Comparison of ENCODE assay signal across 10 mouse cellular contexts in the genomic region with DNA sequence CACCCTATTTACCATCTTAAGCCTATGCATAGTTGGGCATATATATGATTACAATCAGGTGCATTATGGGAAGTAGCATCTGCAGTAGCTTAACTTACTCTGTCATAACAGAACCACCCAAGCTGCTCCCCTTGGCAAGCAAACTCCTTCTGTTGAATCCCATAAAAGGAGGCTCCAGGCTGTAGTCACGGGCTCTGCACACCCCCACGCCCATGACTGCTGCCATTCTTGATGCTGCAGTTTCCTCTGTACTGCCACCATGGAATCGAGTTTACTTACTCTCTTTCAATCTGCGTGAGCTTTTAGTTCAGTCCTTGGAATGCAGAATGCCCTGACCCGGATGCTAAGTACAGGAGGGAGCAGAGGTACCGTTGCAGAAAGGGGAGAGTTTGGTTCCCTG.
DNase-seq lines count a peak whose midpoint lies in the region; ATAC-seq lines count a peak whose summit lies in the region.
"Had no signal": no experiment of that assay in that cellular context is flagged by ENCODE, and none has a peak within 500 bp of the region (broad histone marks: within the 10 kb centered on the region; RNA-seq: fewer than 3 reads in every experiment).

No protein-coding gene starts in this region.

- H3K9ac ChIP-seq in forebrain, embryonic 13.5 days, result no peak overlapping the region
- H3K9ac ChIP-seq in forebrain, embryonic 11.5 days (ENCODE audit: low read length), result no peak overlapping the region
- H3K9ac ChIP-seq: heart, embryonic 15.5 days had no signal

- H3K4me1 ChIP-seq in forebrain, embryonic 13.5 days, result peaks cover 15% of the 10 kb centered on the region
- H3K4me1 ChIP-seq in forebrain, embryonic 11.5 days (replicated peaks; ENCODE audit: control insufficient read depth, insufficient read depth, low read length), result no peaks in the 10 kb centered on the region
- H3K4me1 ChIP-seq: heart, embryonic 15.5 days had no signal

- peak; percentile 62; the same call in 1 of the 2 replicates for ATAC-seq in forebrain, embryonic 13.5 days
- no peak for ATAC-seq in forebrain, embryonic 11.5 days (replicated peaks; ENCODE audit: low FRiP score)
- ATAC-seq in megakaryocyte, adult 5-6 weeks (ENCODE audit: poor library complexity, severe bottlenecking), result no peak
- no peak for ATAC-seq in CD4-positive, CD25-positive, alpha-beta regulatory T cell, adult 4 months

- H3K9me3 ChIP-seq in forebrain, embryonic 13.5 days (replicated peaks), result no peaks in the 10 kb centered on the region
- H3K9me3 ChIP-seq in forebrain, embryonic 11.5 days (ENCODE audit: control insufficient read depth, low read length), result no peaks in the 10 kb centered on the region
- H3K9me3 ChIP-seq: heart, embryonic 15.5 days had no signal

- no peak overlapping the region for H3K27ac ChIP-seq in forebrain, embryonic 13.5 days
- no peak overlapping the region for H3K27ac ChIP-seq in forebrain, embryonic 11.5 days (ENCODE audit: low read depth, low read length)
- H3K27ac ChIP-seq: heart, embryonic 15.5 days had no signal

- 69% methylated on average over 6 of the region's 6 CpGs for WGBS in forebrain, embryonic 13.5 days
- 77% methylated on average over 6 of the region's 6 CpGs for WGBS in forebrain, embryonic 11.5 days

- H3K4me3 ChIP-seq in forebrain, embryonic 13.5 days, result no peak overlapping the region
- no peak overlapping the region for H3K4me3 ChIP-seq in forebrain, embryonic 11.5 days (ENCODE audit: low read depth, low read length)
- H3K4me3 ChIP-seq: heart, embryonic 15.5 days had no signal

- DNase-seq in forebrain, embryonic 11.5 days (ENCODE audit: low spot score), result no peak
- peak; percentile 82 for DNase-seq in brain, adult 2 months (ENCODE audit: low read depth, low spot score)
- DNase-seq in layer of hippocampus, adult 9-10 months (ENCODE audit: low spot score), result peak; percentile 36
- peak; percentile 75 to 85 for DNase-seq in right cerebral cortex, postnatal 10 days (ENCODE audit: low spot score in 2 of 2)
- DNase-seq in spleen, postnatal 14 days (ENCODE audit: low spot score in 2 of 2), result no peak
- DNase-seq: thymus, adult 2 months had no signal

- no peaks in the 10 kb centered on the region for H3K27me3 ChIP-seq in forebrain, embryonic 13.5 days
- H3K27me3 ChIP-seq in forebrain, embryonic 11.5 days (ENCODE audit: control insufficient read depth, insufficient read depth, low read length), result no peaks in the 10 kb centered on the region
- H3K27me3 ChIP-seq: heart, embryonic 15.5 days had no signal

- H3K36me3 ChIP-seq in forebrain, embryonic 13.5 days (ENCODE audit: poor library complexity, severe bottlenecking), result no peaks in the 10 kb centered on the region
- no peaks in the 10 kb centered on the region for H3K36me3 ChIP-seq in forebrain, embryonic 11.5 days (ENCODE audit: control insufficient read depth, insufficient read depth, low read length)
- H3K36me3 ChIP-seq: heart, embryonic 15.5 days had no signal

- no peak overlapping the region for H3K4me2 ChIP-seq in forebrain, embryonic 13.5 days
- no peak overlapping the region for H3K4me2 ChIP-seq in forebrain, embryonic 11.5 days (ENCODE audit: low read depth, low read length, severe bottlenecking)
- H3K4me2 ChIP-seq: heart, embryonic 15.5 days had no signal

Comparison
In these comparisons a context has a peak if more than half of its experiments do, and no peak if none do; other contexts are left out.
1. DNase-seq: peak in brain, adult 2 months (single experiment), layer of hippocampus, adult 9-10 months (single experiment) and right cerebral cortex, postnatal 10 days (2 of 2); none in forebrain, embryonic 11.5 days (single experiment) and spleen, postnatal 14 days (0 of 2).